Mouse (Mus musculus) forebrain, embryonic 11.5 days (tissue): ENCODE measurements around the gene Fstl1. TPM values are rescaled to one million over a fixed set of nuclear protein-coding genes. Genes with fewer than 3 reads are reported as not detected.

ENCODE experiments used
- ATAC-seq: fragments of 200-750 bp; cut with Nextera tagmentation; replicated peaks from 2 replicates; pipeline ENCODE4 v1.8.0; 2017; ENCODE audit warnings: moderate TSS enrichment; ENCODE audit not compliant: low FRiP score
- DNase-seq: peaks from one replicate; pipeline ENCODE4 v3.0.0-alpha.2; 2017; ENCODE audit warnings: low spot score
- H3K27ac ChIP-seq: fragments of 300-500 bp; sonication (generic); 2 replicates; pipeline ENCODE4 v1.5.1; 2014; ENCODE audit warnings: low read depth, low read length
- H3K27me3 ChIP-seq: fragments of 300-500 bp; sonication (generic); 2 replicates; pipeline ENCODE4 v1.6.1; 2014; ENCODE audit warnings: mild to moderate bottlenecking, low read length, mixed read lengths; ENCODE audit not compliant: control insufficient read depth, insufficient read depth
- H3K36me3 ChIP-seq: fragments of 300-500 bp; sonication (generic); 2 replicates; pipeline ENCODE4 v1.6.1; 2014; ENCODE audit warnings: mild to moderate bottlenecking, low read length, moderate library complexity, mixed read lengths; ENCODE audit not compliant: control insufficient read depth, insufficient read depth
- H3K4me1 ChIP-seq: fragments of 300-500 bp; sonication (generic); replicated peaks from 2 replicates; pipeline ENCODE4 v1.6.1; 2014; ENCODE audit warnings: low read length, mixed read lengths; ENCODE audit not compliant: control insufficient read depth, insufficient read depth
- H3K4me2 ChIP-seq: fragments of 300-500 bp; sonication (generic); 2 replicates; pipeline ENCODE4 v1.6.1; 2014; ENCODE audit warnings: low read depth, mild to moderate bottlenecking, low read length, moderate library complexity, mixed read lengths; ENCODE audit not compliant: severe bottlenecking
- H3K4me3 ChIP-seq: fragments of 300-500 bp; sonication (generic); 2 replicates; pipeline ENCODE4 v1.5.1; 2014; ENCODE audit warnings: low read depth, low read length
- H3K9ac ChIP-seq: fragments of 300-500 bp; sonication (generic); 2 replicates; pipeline ENCODE4 v1.6.1; 2014; ENCODE audit warnings: low read length
- H3K9me3 ChIP-seq: fragments of 300-500 bp; sonication (generic); 2 replicates; pipeline ENCODE4 v1.6.1; 2016; ENCODE audit warnings: low read length, mixed read lengths; ENCODE audit not compliant: control insufficient read depth
- WGBS: fragments of 180-500 bp; shearing (Covaris S2); extraction: QIAGEN DNeasy Blood & Tissue Kit; methylation state at CpG from one replicate; pipeline ENCODE4 v1.1.7; 2014; 5-methylcytosine and 5-hydroxymethylcytosine counted together
- polyA plus RNA-seq: library from polyadenylated mRNA; unstranded; fragments of >200 nt; fragmentation: Nextera tagmentation; extraction: Ambion mirVana; gene quantifications from 2 replicates; pipeline ENCODE4 v1.2.1, GENCODE M21; 2014

The Fstl1 gene
- polyA plus RNA-seq, 1 experiment from 2014 or later = 176 TPM

- Histone ChIP-seq H3K27me3 (no peaks in the 10 kb centered on the region), H3K36me3 (no peaks in the 10 kb centered on the region; the same call in 1 of the 2 replicates), H3K9me3 (no peaks in the 10 kb centered on the region), H3K27ac (no peak overlapping the region), H3K4me1 (peaks cover 16% of the 10 kb centered on the region), H3K4me2 (no peak overlapping the region), H3K9ac (no peak overlapping the region), H3K4me3 (no peak overlapping the region)
- ATAC-seq (no peak), DNase-seq (no peak)
- WGBS = 78% methylated on average over 12 of the region's 12 CpGs
Measured at GRCm38 (mm10) chr16:37790008-37790780, 13.5 kb downstream of the Fstl1 start.

DNA sequence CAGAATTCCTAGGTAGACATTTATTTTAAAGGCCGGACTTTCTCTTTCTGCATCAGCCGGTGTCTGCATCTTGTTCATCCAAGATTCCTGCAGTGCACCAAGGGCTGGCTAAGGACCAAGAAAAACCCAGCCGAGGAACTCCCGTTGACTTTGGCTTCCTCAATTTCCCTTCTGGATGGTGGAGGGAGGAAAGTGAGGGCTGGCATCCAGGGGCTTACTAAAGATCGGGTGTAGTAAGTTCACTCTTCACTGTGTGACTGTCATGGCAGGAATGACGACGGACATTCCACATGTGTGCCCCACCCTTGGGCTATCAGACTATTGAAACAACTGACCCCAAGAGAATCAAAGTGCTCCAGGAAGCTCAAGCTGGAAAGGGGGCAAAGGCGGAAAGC, 14.1 kb downstream of the Fstl1 start:
- no peak overlapping the region for H3K4me2 ChIP-seq
- DNase-seq (no peak), ATAC-seq (no peak)
- H3K9ac ChIP-seq = no peak overlapping the region
- H3K9me3 ChIP-seq = no peaks in the 10 kb centered on the region
- no peaks in the 10 kb centered on the region; the same call in 1 of the 2 replicates for H3K36me3 ChIP-seq
- WGBS = 86% methylated on average over 8 of the region's 8 CpGs
- H3K27me3 ChIP-seq = no peaks in the 10 kb centered on the region
- H3K27ac ChIP-seq = no peak overlapping the region
- no peak overlapping the region for H3K4me3 ChIP-seq
- peaks cover 16% of the 10 kb centered on the region for H3K4me1 ChIP-seq

DNA sequence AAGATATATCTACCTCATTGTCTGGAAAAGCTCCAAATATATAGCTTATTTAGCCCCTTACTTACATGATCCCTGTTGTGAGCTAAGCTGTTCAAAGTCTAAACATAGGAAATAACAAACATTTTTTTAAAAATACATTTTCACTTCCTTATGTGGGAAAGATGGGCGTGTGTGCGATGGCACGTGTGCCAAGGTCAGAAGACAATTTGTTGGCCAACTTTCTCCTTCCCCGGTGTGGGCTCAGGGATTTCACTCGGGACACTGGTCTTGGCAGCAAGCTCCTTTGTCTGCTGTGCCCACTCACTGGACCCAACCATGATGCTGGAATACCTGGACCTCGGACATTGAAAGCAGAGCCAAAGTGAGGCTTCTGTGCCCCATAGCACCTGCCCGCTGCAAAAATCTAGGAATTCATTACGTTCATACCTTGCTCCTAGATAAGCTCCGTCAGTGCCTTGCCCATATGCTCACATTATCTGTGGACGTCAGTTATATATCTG, 19.0 kb downstream of the Fstl1 start:
- no peaks in the 10 kb centered on the region for H3K4me1 ChIP-seq
- no peaks in the 10 kb centered on the region; the same call in 1 of the 2 replicates for H3K36me3 ChIP-seq
- no peaks in the 10 kb centered on the region for H3K27me3 ChIP-seq
- no peak overlapping the region for H3K4me3 ChIP-seq
- no peak overlapping the region for H3K9ac ChIP-seq
- no peak overlapping the region for H3K4me2 ChIP-seq
- 94% methylated on average over 10 of the region's 10 CpGs for WGBS
- ATAC-seq = no peak
- H3K27ac ChIP-seq = no peak overlapping the region
- H3K9me3 ChIP-seq = no peaks in the 10 kb centered on the region
- DNase-seq = no peak

- no peak for DNase-seq
- no peak overlapping the region for H3K4me3 ChIP-seq
- H3K4me2 ChIP-seq = no peak overlapping the region
- no peaks in the 10 kb centered on the region for H3K27me3 ChIP-seq
- no peaks in the 10 kb centered on the region for H3K9me3 ChIP-seq
- no peak overlapping the region for H3K27ac ChIP-seq
- no peak for ATAC-seq
- 96% methylated on average over 11 of the region's 11 CpGs for WGBS
- H3K4me1 ChIP-seq = no peaks in the 10 kb centered on the region
- no peaks in the 10 kb centered on the region for H3K36me3 ChIP-seq
- no peak overlapping the region for H3K9ac ChIP-seq
Measured at GRCm38 (mm10) chr16:37796270-37796669, 19.6 kb downstream of the Fstl1 start.

GRCm38 (mm10) chr16:37801097-37801496, 24.4 kb downstream of the Fstl1 start:
- DNase-seq (no peak), ATAC-seq (no peak)
- Histone ChIP-seq H3K27ac (no peak overlapping the region), H3K4me1 (no peaks in the 10 kb centered on the region), H3K27me3 (no peaks in the 10 kb centered on the region), H3K4me3 (no peak overlapping the region), H3K9ac (no peak overlapping the region), H3K4me2 (no peak overlapping the region), H3K9me3 (no peaks in the 10 kb centered on the region), H3K36me3 (no peaks in the 10 kb centered on the region; the same call in 1 of the 2 replicates)
- 86% methylated on average over 2 of the region's 2 CpGs for WGBS

GRCm38 (mm10) chr16:37802686-37803295, 26.1 kb downstream of the Fstl1 start:
- H3K27me3 ChIP-seq = no peaks in the 10 kb centered on the region
- no peak overlapping the region for H3K9ac ChIP-seq
- WGBS = 64% methylated on average over 4 of the region's 4 CpGs
- H3K36me3 ChIP-seq = no peaks in the 10 kb centered on the region; the same call in 1 of the 2 replicates
- no peak overlapping the region for H3K4me3 ChIP-seq
- no peaks in the 10 kb centered on the region for H3K4me1 ChIP-seq
- DNase-seq = no peak
- no peak for ATAC-seq
- no peak overlapping the region for H3K4me2 ChIP-seq
- no peak overlapping the region for H3K27ac ChIP-seq
- no peaks in the 10 kb centered on the region for H3K9me3 ChIP-seq

DNA sequence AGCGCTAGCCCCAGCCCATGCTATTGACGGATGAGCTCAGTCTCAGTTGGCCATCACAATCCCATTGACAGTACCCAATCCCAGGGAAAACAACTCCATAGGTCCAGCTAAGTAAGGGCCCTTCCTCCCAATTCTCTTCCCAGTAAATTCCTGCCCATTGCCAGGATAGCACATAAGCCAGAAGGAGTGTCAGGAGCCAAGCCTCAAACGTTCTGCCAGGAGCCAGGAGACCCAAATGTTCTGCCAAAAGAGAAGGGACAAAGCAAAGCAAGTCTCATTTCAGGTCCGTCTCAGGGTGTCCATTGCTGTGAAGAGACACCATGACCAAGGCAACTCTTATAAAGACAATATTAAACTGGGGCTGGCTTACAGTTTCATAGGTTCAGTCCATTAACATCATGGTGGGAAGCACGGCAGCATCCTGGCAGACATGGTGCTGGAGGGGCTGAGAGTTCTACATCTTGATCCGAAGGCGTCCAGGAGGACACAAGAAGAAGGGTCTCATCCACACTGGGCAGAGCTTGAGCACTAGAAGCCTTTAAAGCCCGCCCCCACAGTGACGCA, 26.8 kb downstream of the Fstl1 start:
- no peak for ATAC-seq
- Histone ChIP-seq H3K9ac (no peak overlapping the region), H3K4me3 (no peak overlapping the region), H3K4me2 (no peak overlapping the region), H3K27ac (no peak overlapping the region), H3K9me3 (no peaks in the 10 kb centered on the region), H3K27me3 (no peaks in the 10 kb centered on the region), H3K36me3 (no peaks in the 10 kb centered on the region; the same call in 1 of the 2 replicates), H3K4me1 (no peaks in the 10 kb centered on the region)
- DNase-seq = no peak
- 93% methylated on average over 9 of the region's 9 CpGs for WGBS

- H3K4me3 ChIP-seq = no peak overlapping the region
- DNase-seq (no peak), ATAC-seq (no peak)
- no peak overlapping the region for H3K27ac ChIP-seq
- 84% methylated on average over 3 of the region's 3 CpGs for WGBS
- no peaks in the 10 kb centered on the region for H3K27me3 ChIP-seq
- 0 out of 2 replicates have a peak, but pooled peaks cover 1% of the 10 kb centered on the region for H3K4me1 ChIP-seq
- no peak overlapping the region for H3K9ac ChIP-seq
- no peaks in the 10 kb centered on the region; the same call in 1 of the 2 replicates for H3K36me3 ChIP-seq
- H3K4me2 ChIP-seq = no peak overlapping the region
- H3K9me3 ChIP-seq = no peaks in the 10 kb centered on the region
Measured at GRCm38 (mm10) chr16:37805746-37806495, 29.2 kb downstream of the Fstl1 start.
